Mouse (Mus musculus) brain, embryonic 14.5 days (tissue): ENCODE data around the gene Phc1.

Source experiments
- CTCF ChIP-seq: fragments of 200-500 bp; IDR thresholded peaks from 2 replicates; pipeline ENCODE4 v1.5.1; 2012; ENCODE audit warnings: inconsistent platforms, mild to moderate bottlenecking, moderate library complexity, borderline replicate concordance; ENCODE audit not compliant: insufficient read depth, insufficient read length; ENCODE audit errors: extremely low read depth
- POLR2A ChIP-seq: fragments of 200-500 bp; IDR thresholded peaks from 2 replicates; pipeline ENCODE4 v1.6.1; 2012; ENCODE audit warnings: mild to moderate bottlenecking, inconsistent platforms, borderline replicate concordance; ENCODE audit not compliant: poor library complexity, insufficient read depth, insufficient read length, severe bottlenecking; ENCODE audit errors: extremely low read depth

DNA sequence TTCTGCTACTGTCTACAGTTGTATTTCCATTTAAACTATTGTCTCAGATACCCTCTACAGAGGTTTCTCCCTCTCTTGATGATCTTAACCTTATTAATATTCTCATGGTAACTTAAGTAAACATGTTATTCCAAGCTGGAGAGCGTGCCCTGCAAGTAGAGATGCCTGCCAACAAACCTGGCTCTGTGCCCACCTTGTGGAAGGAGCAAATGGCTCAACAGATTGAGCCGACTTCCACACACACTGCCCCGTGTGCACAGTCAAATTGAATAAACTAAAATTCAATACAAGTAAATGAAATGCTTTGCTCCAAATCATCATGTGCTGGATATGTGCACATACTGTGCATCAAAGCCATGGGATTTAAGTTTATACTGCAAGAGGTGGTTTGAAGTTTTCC, 71.8 kb downstream of the Phc1 start:
- TF ChIP-seq CTCF = no peak
- TF ChIP-seq POLR2A = no peak
